Mouse (Mus musculus) neural tube, embryonic 11.5 days (tissue): ENCODE data around the gene Ndufb4. TPM values are rescaled to one million over a fixed set of nuclear protein-coding genes. Genes with fewer than 3 reads are reported as not detected.

Experiments used
- ATAC-seq: fragments of 200-750 bp; cut with Nextera tagmentation; 2 replicates; pipeline ENCODE4 v1.8.0; 2017; ENCODE audit warnings: moderate number of reproducible peaks, mild to moderate bottlenecking, moderate TSS enrichment, moderate library complexity; ENCODE audit not compliant: insufficient read depth, low FRiP score, low TSS enrichment
- DNase-seq: peaks from one replicate; pipeline ENCODE4 v3.0.0-alpha.2; 2015; ENCODE audit warnings: low spot score
- H3K27ac ChIP-seq: fragments of 300-500 bp; sonication (generic); 2 replicates; pipeline ENCODE4 v1.5.1; 2014; ENCODE audit warnings: low read depth, mild to moderate bottlenecking, low read length
- H3K27me3 ChIP-seq: fragments of 300-500 bp; sonication (generic); 2 replicates; pipeline ENCODE4 v1.6.1; 2014; ENCODE audit warnings: mild to moderate bottlenecking, low read length, mixed read lengths; ENCODE audit not compliant: control insufficient read depth, insufficient read depth
- H3K36me3 ChIP-seq: fragments of 300-500 bp; sonication (generic); 2 replicates; pipeline ENCODE4 v1.6.1; 2014; ENCODE audit warnings: mild to moderate bottlenecking, low read length, moderate library complexity, mixed read lengths; ENCODE audit not compliant: control insufficient read depth, insufficient read depth
- H3K4me1 ChIP-seq: fragments of 300-500 bp; sonication (generic); 2 replicates; pipeline ENCODE4 v1.6.1; 2014; ENCODE audit warnings: low read length, mixed read lengths; ENCODE audit not compliant: control insufficient read depth, insufficient read depth
- H3K4me2 ChIP-seq: fragments of 300-500 bp; sonication (generic); 2 replicates; pipeline ENCODE4 v1.6.1; 2014; ENCODE audit warnings: low read depth, mild to moderate bottlenecking, moderate library complexity
- H3K4me3 ChIP-seq: fragments of 300-500 bp; sonication (generic); 2 replicates; pipeline ENCODE4 v1.5.1; 2014; ENCODE audit warnings: low read depth, low read length
- H3K9ac ChIP-seq: fragments of 300-500 bp; sonication (generic); 2 replicates; pipeline ENCODE4 v1.6.1; 2014; ENCODE audit warnings: mild to moderate bottlenecking, low read length
- H3K9me3 ChIP-seq: fragments of 300-500 bp; sonication (generic); 2 replicates; pipeline ENCODE4 v1.6.1; 2016; ENCODE audit warnings: low read length; ENCODE audit not compliant: control insufficient read depth
- WGBS: fragments of 180-500 bp; shearing (Covaris S2); extraction: QIAGEN DNeasy Blood & Tissue Kit; methylation state at CpG from one replicate; pipeline ENCODE4 v1.1.7; 2014; 5-methylcytosine and 5-hydroxymethylcytosine counted together
- polyA plus RNA-seq: library from polyadenylated mRNA; unstranded; fragments of >200 nt; fragmentation: Nextera tagmentation; extraction: Ambion mirVana; gene quantifications from 2 replicates; pipeline ENCODE4 v1.2.1, GENCODE M21; 2014

The Ndufb4 gene
- polyA plus RNA-seq, 1 experiment from 2014 or later = 46.2 TPM

GRCm38 (mm10) chr16:37689251-37689926 is 35.1 kb upstream of the Ndufb4 start:
- H3K9me3 ChIP-seq = no peaks in the 10 kb centered on the region
- H3K4me1 ChIP-seq = peaks cover 12% of the 10 kb centered on the region
- H3K27ac ChIP-seq = no peak overlapping the region
- H3K27me3 ChIP-seq = no peaks in the 10 kb centered on the region
- no peak overlapping the region for H3K4me3 ChIP-seq
- H3K4me2 ChIP-seq = no peak overlapping the region
- H3K36me3 ChIP-seq = no peaks in the 10 kb centered on the region
- 82% methylated on average over 8 of the region's 8 CpGs for WGBS
- H3K9ac ChIP-seq = no peak overlapping the region
- DNase-seq (no peak), ATAC-seq (no peak)

GRCm38 (mm10) chr16:37688181-37688580 is 33.9 kb upstream of the Ndufb4 start:
- no peaks in the 10 kb centered on the region for H3K27me3 ChIP-seq
- H3K4me1 ChIP-seq = peaks cover 14% of the 10 kb centered on the region
- H3K36me3 ChIP-seq = no peaks in the 10 kb centered on the region
- WGBS = 66% methylated on average over 2 of the region's 2 CpGs
- H3K4me2 ChIP-seq = no peak overlapping the region
- H3K27ac ChIP-seq = no peak overlapping the region
- no peak overlapping the region for H3K4me3 ChIP-seq
- DNase-seq (no peak), ATAC-seq (no peak)
- H3K9ac ChIP-seq = no peak overlapping the region
- no peaks in the 10 kb centered on the region for H3K9me3 ChIP-seq

GRCm38 (mm10) chr16:37687301-37687980 is 33.2 kb upstream of the Ndufb4 start:
- Histone ChIP-seq H3K4me1 (peaks cover 14% of the 10 kb centered on the region), H3K4me3 (no peak overlapping the region), H3K27me3 (no peaks in the 10 kb centered on the region), H3K9me3 (no peaks in the 10 kb centered on the region), H3K36me3 (no peaks in the 10 kb centered on the region), H3K4me2 (no peak overlapping the region), H3K27ac (no peak overlapping the region), H3K9ac (no peak overlapping the region)
- 73% methylated on average over 14 of the region's 14 CpGs for WGBS
- ATAC-seq = no peak
- no peak for DNase-seq

- no peak overlapping the region for H3K4me3 ChIP-seq
- no peak overlapping the region for H3K4me2 ChIP-seq
- no peak for ATAC-seq
- no peak overlapping the region for H3K27ac ChIP-seq
- no peaks in the 10 kb centered on the region for H3K9me3 ChIP-seq
- no peak overlapping the region for H3K9ac ChIP-seq
- H3K27me3 ChIP-seq = no peaks in the 10 kb centered on the region
- peaks cover 14% of the 10 kb centered on the region for H3K4me1 ChIP-seq
- no peak for DNase-seq
- WGBS = 77% methylated on average over 12 of the region's 12 CpGs
- H3K36me3 ChIP-seq = no peaks in the 10 kb centered on the region
These were observed 32.6 kb upstream of the Ndufb4 start for GRCm38 (mm10) chr16:37686834-37687233.

- no peak for DNase-seq
These were observed 31.8 kb upstream of the Ndufb4 start for GRCm38 (mm10) chr16:37685946-37686600.

GRCm38 (mm10) chr16:37684634-37685441 is 30.6 kb upstream of the Ndufb4 start:
- no peaks in the 10 kb centered on the region for H3K36me3 ChIP-seq
- peak overlapping the region; percentile 19 for H3K4me3 ChIP-seq
- H3K27me3 ChIP-seq = no peaks in the 10 kb centered on the region
- ATAC-seq (peak; percentile 62), DNase-seq (peak; percentile 85)
- 3% methylated on average over 25 of the region's 25 CpGs for WGBS
- peak overlapping the region; percentile 41 for H3K4me2 ChIP-seq
- H3K9me3 ChIP-seq = no peaks in the 10 kb centered on the region
- peaks cover 14% of the 10 kb centered on the region for H3K4me1 ChIP-seq
- H3K9ac ChIP-seq = peak overlapping the region; percentile 54
- peak overlapping the region; percentile 60 for H3K27ac ChIP-seq

More at GRCm38 (mm10) chr16:37685946-37686600, 31.8 kb upstream of the Ndufb4 start:
- Histone ChIP-seq H3K9me3 (no peaks in the 10 kb centered on the region), H3K4me3 (no peak overlapping the region), H3K4me1 (peaks cover 14% of the 10 kb centered on the region), H3K27me3 (no peaks in the 10 kb centered on the region), H3K4me2 (no peak overlapping the region), H3K36me3 (no peaks in the 10 kb centered on the region), H3K27ac (no peak overlapping the region), H3K9ac (no peak overlapping the region)
- WGBS = 59% methylated on average over 6 of the region's 6 CpGs
- ATAC-seq = no peak

GRCm38 (mm10) chr16:37684259-37684633 is 30.0 kb upstream of the Ndufb4 start:
- H3K9ac ChIP-seq = peak overlapping the region; percentile 16; the same call in 1 of the 2 replicates
- H3K36me3 ChIP-seq = no peaks in the 10 kb centered on the region
- no peaks in the 10 kb centered on the region for H3K27me3 ChIP-seq
- no peak overlapping the region for H3K4me3 ChIP-seq
- no peak for DNase-seq
- 25% methylated on average over 8 of the region's 8 CpGs for WGBS
- peak overlapping the region; percentile 41; the same call in 1 of the 2 replicates for H3K4me2 ChIP-seq
- no peak overlapping the region; the same call in 1 of the 2 replicates for H3K27ac ChIP-seq
- peaks cover 14% of the 10 kb centered on the region for H3K4me1 ChIP-seq
- H3K9me3 ChIP-seq = no peaks in the 10 kb centered on the region
- ATAC-seq = no peak
